Mouse (Mus musculus) gastrocnemius, adult 2 months (tissue): ENCODE measurements around the gene Abcg8. TPM values are rescaled to one million over a fixed set of nuclear protein-coding genes. Genes with fewer than 3 reads are reported as not detected.

Experiments
- DNase-seq: peaks from one replicate; pipeline ENCODE4 v3.0.0; 2022
- H3K27ac ChIP-seq: fragments of 200-600 bp; 2 replicates; pipeline ENCODE4 v1.8.1; 2022; ENCODE audit warnings: mild to moderate bottlenecking
- H3K4me3 ChIP-seq: fragments of 200-600 bp; 2 replicates; pipeline ENCODE4 v1.8.1; 2022; ENCODE audit warnings: mild to moderate bottlenecking, moderate library complexity
- CTCF ChIP-seq: fragments of 200-600 bp; IDR thresholded peaks from 2 replicates; pipeline ENCODE4 v1.8.1; 2022; ENCODE audit warnings: antibody characterized with exemption, mild to moderate bottlenecking, moderate library complexity
- intact Hi-C: fragments of 180-260 bp; cut with DNase I; formaldehyde crosslinking; loops from one replicate; pipeline ENCODE4 v1.15.1; 2025
- total RNA-seq, 2 experiments: library from RNA; stranded (reverse); gene quantifications; 2 replicates each; pipeline ENCODE4 v1.2.3; 2021

Abcg8 gene
- total RNA-seq, 2 experiments from 2014 or later = not detected

DNA sequence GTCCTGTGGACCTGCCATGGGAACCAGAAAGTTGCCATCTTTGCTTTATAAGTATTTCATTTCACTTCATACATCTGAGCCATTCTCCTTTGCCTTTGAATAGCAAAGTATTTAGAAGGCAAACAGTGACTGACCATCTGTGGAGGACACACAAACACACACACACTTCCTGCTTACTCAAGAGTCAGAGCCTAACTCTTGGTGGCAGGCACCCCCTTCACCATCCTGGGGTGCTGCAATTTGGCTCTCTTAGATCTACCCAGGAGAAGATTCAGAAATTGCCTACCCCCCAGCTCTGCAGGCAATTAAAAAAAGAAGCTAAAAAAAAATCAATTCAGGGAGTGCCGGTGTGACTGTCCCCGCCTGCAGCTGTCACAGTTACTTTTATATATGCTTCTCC lies 29.6 kb upstream of the Abcg8 start:
- intact Hi-C loops = no loop called here
- no peak overlapping the region for H3K27ac ChIP-seq
- no peak overlapping the region for H3K4me3 ChIP-seq
- DNase-seq = no peak
- no peak for TF ChIP-seq CTCF

DNA sequence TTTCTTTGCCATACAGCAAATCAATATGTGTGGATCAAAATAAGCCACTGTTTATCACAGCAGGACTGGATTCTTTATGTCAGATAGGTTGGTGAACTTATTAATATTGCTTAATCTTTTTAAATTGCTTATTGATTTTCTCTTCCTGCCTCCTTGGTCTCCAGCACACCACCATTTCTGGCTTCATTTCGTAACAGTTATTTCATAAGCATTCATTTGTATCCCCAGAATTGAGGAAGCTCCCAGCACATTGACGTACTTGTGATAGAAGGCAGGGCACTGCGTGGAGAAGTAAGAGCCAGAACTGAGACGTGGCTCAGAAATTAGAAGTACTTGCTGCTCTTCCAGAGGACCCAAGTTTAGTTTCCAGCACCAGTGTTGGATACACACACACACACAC lies 28.5 kb upstream of the Abcg8 start:
- no peak for DNase-seq

DNA sequence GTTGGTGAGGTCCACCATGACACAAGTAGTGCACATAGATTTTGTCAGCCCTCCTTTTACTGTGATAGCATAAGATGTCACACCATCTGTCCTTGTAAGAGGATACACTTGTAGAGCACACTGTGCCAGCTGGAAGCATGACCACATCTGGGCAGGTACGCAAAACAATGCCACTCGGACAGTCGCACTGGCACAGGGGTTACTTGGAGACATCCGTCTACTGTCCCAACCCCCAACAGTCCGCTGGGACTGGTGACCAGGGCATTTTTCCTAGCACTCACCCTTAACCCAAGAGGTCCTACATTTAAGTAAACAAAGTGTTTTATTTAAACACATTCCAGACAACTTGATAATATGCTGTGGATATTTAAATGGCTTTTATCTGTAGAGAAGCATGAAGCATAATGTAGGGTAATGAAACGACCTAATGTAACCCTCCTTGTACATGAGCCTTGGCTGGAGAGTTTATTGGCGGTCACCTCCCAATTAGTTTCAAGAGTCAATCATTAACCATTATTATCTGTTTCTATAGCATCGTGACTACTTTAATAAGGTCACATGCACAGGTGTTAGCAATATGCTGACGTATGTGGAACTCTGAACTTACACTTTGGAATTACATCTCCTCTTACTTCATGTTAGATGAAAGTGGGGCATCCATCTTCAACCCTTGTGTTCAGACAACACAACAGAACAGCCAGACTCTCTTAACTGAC lies 25.6 kb upstream of the Abcg8 start:
- no peak for DNase-seq
- intact Hi-C loops = no loop called here
- H3K27ac ChIP-seq = no peak overlapping the region
- no peak for TF ChIP-seq CTCF
- H3K4me3 ChIP-seq = no peak overlapping the region

More for the DNA sequence above, 28.5 kb upstream of the Abcg8 start:
- no peak overlapping the region for H3K4me3 ChIP-seq
- H3K27ac ChIP-seq = no peak overlapping the region
- no peak for TF ChIP-seq CTCF
- intact Hi-C loops = no loop called here

DNA sequence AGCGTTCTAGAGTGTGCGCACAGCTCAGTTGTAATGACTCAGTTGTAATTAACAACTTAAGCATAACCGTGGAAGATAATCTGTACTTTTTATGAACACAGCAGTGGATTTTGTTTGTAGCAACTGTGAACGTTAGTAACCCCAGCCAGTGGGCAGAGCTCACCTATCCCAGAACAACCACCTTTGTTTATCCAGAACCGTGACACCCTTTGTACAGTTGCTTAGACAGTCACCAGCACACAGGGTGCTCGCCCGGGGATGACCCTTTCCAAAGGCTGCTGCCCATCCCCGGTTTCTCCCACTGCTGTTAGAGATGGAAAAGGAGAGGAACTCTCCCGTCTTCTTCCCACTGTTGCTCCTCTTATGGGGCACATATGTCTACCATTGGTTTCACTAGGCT lies 22.6 kb upstream of the Abcg8 start:
- intact Hi-C loops = no loop called here
- Histone ChIP-seq H3K4me3 (no peak overlapping the region), H3K27ac (no peak overlapping the region)
- TF ChIP-seq CTCF = no peak
- no peak for DNase-seq

DNA sequence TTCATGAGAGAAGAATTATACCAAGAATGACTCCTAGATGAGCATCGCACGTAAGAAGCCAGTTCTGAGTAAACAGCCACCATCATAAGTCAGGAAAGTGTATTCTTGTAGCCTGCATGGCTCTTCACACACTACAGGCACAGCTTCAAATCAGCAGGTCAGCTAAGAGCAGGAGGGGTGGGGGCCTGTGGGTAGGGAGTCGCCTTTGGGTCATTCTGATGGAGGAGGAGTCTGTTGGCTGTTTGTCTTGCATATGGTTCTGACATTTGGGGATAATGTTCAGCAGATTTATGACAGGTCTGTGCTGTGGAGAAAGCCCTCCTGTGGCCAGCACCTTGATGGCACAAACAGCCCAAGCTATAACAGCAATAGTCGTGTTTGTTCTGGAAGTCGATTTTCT lies 19.9 kb upstream of the Abcg8 start:
- Histone ChIP-seq H3K27ac (no peak overlapping the region), H3K4me3 (no peak overlapping the region)
- intact Hi-C loops = no loop called here
- no peak for DNase-seq
- no peak for TF ChIP-seq CTCF

DNA sequence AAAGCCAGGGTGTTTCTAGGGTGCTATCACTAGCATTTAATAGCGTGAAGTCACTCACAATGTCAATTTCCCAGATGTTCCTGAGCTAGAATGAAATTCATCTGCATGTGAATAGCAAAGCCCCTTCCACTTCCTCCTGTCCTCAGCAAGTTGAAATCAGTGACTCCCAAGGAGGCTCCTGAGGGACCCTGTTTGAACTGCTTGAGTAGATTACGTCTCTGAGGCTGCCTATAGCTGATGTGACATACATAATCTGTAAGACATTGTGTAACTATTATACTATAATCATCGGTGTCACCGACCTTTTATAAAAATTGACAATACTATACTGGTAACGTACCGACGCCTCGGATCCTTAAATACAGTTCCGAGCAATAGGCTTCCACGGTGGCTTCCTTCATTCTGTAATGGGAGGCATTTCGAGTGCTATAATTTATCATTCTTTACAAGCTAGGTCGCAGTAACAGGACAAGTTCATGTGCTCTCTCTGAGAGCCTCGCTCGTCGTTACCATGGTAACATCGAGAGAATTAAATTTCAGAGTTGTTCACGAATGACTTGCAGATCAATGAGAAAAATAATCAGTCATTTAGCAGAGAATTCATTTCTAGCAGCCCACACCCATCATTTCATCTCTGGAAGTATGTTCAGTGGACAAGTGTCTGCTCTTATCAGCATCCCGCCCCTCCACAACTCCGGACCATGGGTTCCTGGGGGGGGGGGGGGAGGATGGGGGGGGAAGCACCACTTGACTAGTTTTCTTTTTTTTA lies 19.3 kb upstream of the Abcg8 start:
- intact Hi-C loops = no loop called here
- no peak for TF ChIP-seq CTCF
- DNase-seq = no peak
- H3K4me3 ChIP-seq = no peak overlapping the region
- no peak overlapping the region for H3K27ac ChIP-seq

DNA sequence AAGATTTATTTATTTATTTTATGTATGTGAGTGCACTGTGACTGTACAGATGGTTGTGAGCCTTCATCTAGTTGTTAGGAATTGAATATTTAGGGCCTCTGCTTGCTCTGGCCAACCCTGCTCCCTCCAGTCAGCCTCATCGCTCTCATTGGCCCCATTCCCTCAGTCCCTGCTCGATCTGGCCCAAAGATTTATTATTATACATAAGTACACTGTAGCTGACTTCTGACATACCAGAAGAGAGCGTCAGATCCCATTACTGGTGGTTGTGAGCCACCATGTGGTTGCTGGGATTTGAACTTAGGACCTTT lies 18.7 kb upstream of the Abcg8 start:
- intact Hi-C loops = no loop called here
- no peak overlapping the region for H3K4me3 ChIP-seq
- DNase-seq = no peak
- TF ChIP-seq CTCF = no peak
- no peak overlapping the region for H3K27ac ChIP-seq

DNA sequence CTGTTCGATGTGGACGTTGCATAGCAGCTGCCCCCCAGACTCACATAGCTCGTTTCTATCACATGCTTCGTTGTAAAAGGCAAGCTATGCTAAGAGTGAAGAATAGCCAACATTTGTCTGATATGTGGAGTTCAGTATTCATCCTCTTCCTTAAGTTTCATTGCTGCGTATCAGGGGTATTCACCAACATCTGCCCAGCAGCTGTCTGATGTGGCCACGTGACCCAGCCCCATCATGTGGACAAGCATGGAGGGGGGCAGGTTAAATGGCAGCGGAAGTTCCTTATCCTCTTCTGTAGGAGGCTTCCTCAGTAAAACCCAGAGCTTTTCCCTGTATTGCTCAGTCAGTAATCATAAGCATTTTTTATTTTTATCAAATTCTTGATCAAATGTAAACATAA lies 18.3 kb upstream of the Abcg8 start:
- Histone ChIP-seq H3K4me3 (no peak overlapping the region), H3K27ac (no peak overlapping the region)
- no peak for DNase-seq
- intact Hi-C loops = no loop called here
- TF ChIP-seq CTCF = no peak

DNA sequence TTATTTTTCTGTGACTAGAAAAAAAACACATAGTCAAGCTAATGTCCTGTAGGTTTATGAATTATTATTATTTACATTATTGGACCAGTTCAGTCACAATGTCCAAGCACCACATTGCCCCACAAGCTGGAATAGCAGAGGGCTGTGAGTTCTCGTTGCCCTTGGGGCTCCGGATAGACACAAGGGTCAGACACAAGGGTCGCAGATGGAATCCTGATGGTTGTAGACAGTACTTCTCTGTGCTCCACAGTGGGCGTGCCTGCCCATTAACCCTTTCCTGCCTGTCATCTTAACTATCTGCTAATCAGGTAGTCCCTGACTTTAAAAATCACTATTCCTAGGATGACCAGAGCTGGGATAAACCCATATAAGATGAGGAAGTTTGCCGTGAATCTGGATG lies 17.9 kb upstream of the Abcg8 start:
- no peak overlapping the region for H3K27ac ChIP-seq
- no peak for DNase-seq
- no peak overlapping the region for H3K4me3 ChIP-seq
- intact Hi-C loops = no loop called here
- TF ChIP-seq CTCF = no peak

DNA sequence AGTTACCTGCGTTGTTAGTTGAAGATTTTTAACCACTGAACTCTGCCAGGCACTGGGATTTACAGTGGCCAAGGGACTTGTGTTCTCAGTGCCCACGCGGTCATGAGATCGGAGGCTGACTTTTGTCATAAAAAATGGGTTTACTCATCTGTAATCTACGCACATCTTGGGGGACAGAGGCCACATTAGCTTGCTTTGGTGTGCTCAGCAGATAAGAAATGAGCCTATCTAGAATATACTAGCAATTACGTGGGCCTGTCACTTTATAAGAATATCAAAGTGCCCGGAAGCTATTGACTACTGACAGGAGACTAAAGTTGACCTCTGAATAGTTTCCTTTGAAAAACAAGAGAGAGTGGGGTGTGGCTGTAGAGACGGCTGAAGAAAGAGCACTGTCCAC lies 17.2 kb upstream of the Abcg8 start:
- Histone ChIP-seq H3K4me3 (no peak overlapping the region), H3K27ac (no peak overlapping the region)
- DNase-seq = no peak
- no peak for TF ChIP-seq CTCF
- intact Hi-C loops = no loop called here

DNA sequence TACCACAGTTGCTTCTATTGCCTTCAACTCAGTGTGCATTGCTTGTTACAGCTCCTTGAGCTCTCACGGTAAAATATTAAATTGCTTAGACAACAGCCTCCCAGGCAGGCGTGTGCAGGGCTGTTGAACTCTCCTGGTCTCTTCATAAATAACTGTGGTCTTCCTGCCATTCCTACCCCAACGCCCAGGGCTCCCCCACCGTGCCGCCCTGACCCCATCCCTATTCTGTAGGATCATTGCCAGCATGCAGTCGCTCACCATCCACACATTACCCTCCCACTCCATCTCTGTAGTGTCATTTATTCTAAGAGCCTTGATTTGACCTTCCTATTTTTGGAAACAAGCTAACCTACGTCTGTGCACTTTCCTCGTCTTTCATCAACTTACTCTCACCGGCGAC lies 11.0 kb upstream of the Abcg8 start:
- no peak for TF ChIP-seq CTCF
- intact Hi-C loops = no loop called here
- H3K27ac ChIP-seq = no peak overlapping the region
- no peak overlapping the region for H3K4me3 ChIP-seq
- no peak for DNase-seq

DNA sequence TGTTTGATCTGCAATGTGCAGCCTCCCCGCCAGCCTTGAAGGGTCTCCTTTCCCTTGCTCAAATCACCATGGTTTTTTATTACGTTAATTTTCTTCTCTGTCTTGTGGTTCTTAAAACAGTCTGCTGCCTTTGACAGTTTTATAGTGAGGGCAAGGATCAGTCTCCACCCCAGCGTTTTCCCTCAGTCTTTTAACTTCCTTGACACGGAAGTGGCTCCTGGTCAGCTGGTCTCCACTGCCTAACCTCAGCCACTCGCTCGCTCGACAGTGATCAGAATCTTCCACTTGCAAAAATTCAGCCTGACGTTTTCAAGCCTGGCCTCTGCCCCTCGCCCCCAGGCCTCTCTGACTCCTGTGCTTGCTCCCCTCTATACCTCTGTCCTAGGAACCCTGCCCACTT lies 10.4 kb upstream of the Abcg8 start:
- H3K27ac ChIP-seq = no peak overlapping the region
- intact Hi-C loops = no loop called here
- no peak for TF ChIP-seq CTCF
- H3K4me3 ChIP-seq = no peak overlapping the region
- DNase-seq = no peak

DNA sequence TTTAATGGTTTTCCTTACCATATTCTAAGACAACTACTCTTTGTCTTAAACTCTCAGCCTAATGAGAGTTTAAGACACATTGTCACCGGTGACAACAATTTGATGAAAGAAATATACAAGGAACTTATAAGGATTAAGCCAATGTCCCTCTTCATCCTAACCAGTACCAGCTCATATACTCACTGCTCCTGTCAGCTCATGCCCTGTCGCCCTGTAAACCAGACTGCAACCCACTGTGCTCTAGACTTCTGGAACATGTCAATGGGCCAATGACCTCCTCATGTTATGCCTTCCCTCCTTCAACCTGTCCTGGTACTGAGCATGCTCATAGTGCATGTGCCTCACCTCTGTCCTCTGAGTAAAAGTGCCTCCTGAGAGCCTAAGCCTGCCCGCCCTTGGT lies 8.3 kb upstream of the Abcg8 start:
- Histone ChIP-seq H3K4me3 (no peak overlapping the region), H3K27ac (no peak overlapping the region)
- intact Hi-C loops = no loop called here
- TF ChIP-seq CTCF = no peak
- no peak for DNase-seq
